Mouse (Mus musculus): ENCODE results near the gene Ero1lb.
"Not testable (repeated sequence)": the region's sequence is repeated elsewhere in the genome, so short reads cannot be mapped to it uniquely, and the experiment has no call there.

The Ero1lb gene

DNA sequence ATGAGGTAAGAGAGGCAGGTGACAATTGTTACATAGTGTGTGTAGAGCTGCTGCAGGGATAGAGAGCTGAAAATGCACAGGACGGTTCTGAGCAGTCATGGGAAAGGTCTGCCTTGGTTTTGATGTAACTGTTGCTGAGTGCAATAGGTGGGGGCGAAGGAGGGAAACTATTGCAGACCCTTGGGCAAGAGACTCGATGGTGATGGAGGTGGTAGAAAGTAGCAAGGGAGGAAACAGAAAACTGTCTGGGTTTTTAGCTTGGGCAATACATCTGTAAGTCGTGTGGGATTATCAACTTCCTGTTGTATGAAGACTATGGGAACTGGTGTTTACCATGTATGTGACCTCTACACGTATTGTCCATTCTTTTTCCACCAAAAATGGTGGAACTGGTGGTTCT lies 12.5 kb downstream of the Ero1lb start:
- DNase-seq, result no peak

- peak; percentile 69 for DNase-seq
These were observed 23.3 kb downstream of the Ero1lb start for GRCm38 (mm10) chr13:12589003-12589402.

- not testable (repeated sequence) for DNase-seq
These were observed 31.4 kb downstream of the Ero1lb start for GRCm38 (mm10) chr13:12597075-12597474.

GRCm38 (mm10) chr13:12610206-12610605 lies 44.5 kb downstream of the Ero1lb start:
- DNase-seq, result not testable (repeated sequence)

- DNase-seq, result not testable (repeated sequence)
These were observed 48.4 kb downstream of the Ero1lb start for GRCm38 (mm10) chr13:12614026-12614425.

- not testable (repeated sequence) for DNase-seq
These were observed 48.9 kb downstream of the Ero1lb start for GRCm38 (mm10) chr13:12614591-12614990.

DNA sequence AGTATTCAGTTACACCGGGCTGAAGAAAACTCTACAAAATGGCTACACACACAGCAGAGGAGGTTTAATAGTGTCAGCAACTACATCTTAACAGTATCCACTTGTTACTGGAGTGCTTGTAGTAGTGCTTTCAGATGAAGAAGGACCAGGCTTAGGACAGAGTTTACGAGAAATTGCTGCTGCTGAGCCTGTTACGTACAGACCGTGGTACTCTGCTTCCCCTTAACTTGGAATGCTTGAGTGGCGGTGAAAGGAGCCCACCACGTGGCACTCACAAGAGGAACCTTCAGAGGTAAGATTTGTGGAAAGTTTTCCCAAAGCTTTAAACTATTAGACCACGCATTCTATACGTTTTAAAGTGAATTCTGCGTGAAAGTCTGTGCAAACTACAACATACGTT lies 49.3 kb downstream of the Ero1lb start:
- not testable (repeated sequence) for DNase-seq

- DNase-seq, result not testable (repeated sequence)
These were observed 50.8 kb downstream of the Ero1lb start for GRCm38 (mm10) chr13:12616489-12616888.

DNA sequence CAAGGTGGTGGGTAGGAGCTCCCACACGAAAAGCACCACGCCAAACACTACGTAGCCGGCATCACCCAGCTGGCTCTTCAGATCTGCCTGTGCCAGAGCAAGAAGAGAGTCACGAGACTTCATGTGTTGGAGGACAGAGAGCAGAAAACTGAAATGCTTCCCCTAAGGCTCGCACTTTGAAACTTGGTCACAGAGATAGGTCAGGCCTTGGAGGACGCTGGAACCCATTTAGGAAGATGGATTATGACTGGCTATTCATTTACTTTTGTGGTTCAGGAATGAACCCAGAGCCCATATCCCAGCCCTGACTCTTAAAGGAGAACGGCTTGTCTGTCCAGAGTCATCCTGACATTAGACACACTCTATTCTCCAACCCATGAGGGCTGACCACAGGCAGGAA lies 54.1 kb downstream of the Ero1lb start:
- not testable (repeated sequence) for DNase-seq

- DNase-seq, result not testable (repeated sequence)
These were observed 60.4 kb downstream of the Ero1lb start for GRCm38 (mm10) chr13:12626061-12626460.

- DNase-seq, result not testable (repeated sequence)
These were observed 62.1 kb downstream of the Ero1lb start for GRCm38 (mm10) chr13:12627746-12628145.

- not testable (repeated sequence) for DNase-seq
These were observed 62.5 kb downstream of the Ero1lb start for GRCm38 (mm10) chr13:12628181-12628580.

- not testable (repeated sequence) for DNase-seq
These were observed 64.6 kb downstream of the Ero1lb start for GRCm38 (mm10) chr13:12630252-12630651.

GRCm38 (mm10) chr13:12634941-12635588 lies 69.4 kb downstream of the Ero1lb start:
- DNase-seq, result not testable (repeated sequence)

DNA sequence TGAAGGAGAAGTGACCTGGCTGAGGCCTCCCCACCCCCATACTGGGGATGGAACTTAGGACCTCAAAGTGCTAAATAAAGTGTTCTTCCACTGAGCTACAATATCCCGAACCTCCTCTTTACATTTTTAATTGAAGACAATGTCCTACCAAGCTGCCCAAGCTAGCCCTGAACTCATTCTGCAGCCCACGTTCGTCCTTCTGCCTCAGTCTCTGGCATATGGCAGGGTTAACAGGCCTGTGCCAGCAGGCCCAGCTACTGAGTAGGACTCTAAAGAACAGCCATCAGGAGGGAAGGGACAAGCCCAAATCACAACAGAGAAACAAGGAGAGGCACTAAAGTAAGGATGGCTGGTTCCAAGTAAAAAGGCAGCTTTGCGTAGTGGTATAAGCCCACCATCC lies 77.1 kb downstream of the Ero1lb start:
- not testable (repeated sequence) for DNase-seq

DNA sequence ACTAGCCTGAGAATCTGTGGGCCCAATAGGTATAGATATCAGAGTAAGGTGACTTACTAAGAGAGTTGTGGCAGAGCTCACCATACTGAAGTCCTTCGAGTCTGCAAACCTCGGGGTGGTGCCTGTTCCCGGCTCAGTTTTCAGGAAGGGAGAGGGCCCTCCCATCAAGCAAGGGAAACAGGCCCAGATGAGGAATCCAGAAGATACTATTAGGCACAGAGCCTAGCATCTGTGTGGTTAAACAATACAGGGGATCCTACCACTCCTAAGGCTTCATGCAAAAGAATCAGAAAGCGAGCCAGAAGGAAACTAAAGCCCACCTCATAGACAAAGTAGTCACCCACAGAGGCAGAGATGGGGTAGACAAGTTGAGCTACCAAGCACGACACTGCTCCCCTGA lies 81.0 kb downstream of the Ero1lb start:
- DNase-seq, result not testable (repeated sequence)

- peak; percentile 76 for DNase-seq
These were observed 84.6 kb downstream of the Ero1lb start for GRCm38 (mm10) chr13:12650020-12650876.

DNA sequence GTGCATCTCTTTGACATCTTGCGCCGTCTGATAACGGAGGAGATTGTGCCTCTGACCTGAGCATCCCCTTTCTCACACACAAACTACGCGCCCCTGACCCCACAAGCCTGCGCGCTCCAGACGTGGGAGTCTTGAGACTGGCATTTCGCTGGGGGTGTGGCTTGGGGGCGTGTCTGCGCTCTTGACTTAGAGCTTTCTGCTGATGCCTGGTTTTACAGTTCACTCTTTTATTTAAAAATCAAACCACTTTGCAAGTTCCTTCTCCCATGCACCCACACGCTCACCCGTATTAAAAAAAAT lies 85.2 kb downstream of the Ero1lb start:
- peak; percentile 64 for DNase-seq

Measured in retina, postnatal 1 day (tissue).